Mouse (Mus musculus): Measurements from ENCODE around the gene Boc.

GRCm38 (mm10) chr16:44485691-44486090 is 73.0 kb downstream of the Boc start:
- TF ChIP-seq POLR2A (IDR thresholded peaks at IDR 0.05; ENCODE audit: insufficient read depth, low read depth, low read length) (no peak), CTCF (IDR thresholded peaks at IDR 0.05; ENCODE audit: insufficient read depth, low read depth, low read length) (no peak)

All from olfactory bulb, adult 2 months (tissue).